In genomic region chr9:122294242-122294881, GRCm38 (mm10) we compare ENCODE assay signal across 8 mouse cellular contexts. TPM values are rescaled to one million over a fixed set of nuclear protein-coding genes. Genes with fewer than 3 reads are reported as not detected.
A peak's percentile ranks its signal among the peaks of the same experiment; 100 is the strongest.
DNase-seq lines count a peak whose midpoint lies in the region; ATAC-seq and TF ChIP-seq lines count a peak whose summit lies in the region.

Gene Ano10 (minus strand): TSS chr9:122294423.

- H3K4me3 ChIP-seq in embryonic facial prominence, embryonic 14.5 days (ENCODE audit: low read depth, low read length), result peak within 1 kb of the TSS; percentile 80
- peak within 1 kb of the TSS; percentile 88 for H3K4me3 ChIP-seq in heart, adult 2 months
- H3K4me3 ChIP-seq in limb, embryonic 13.5 days, result peak within 1 kb of the TSS; percentile 70
- peak within 1 kb of the TSS; percentile 88 for H3K4me3 ChIP-seq in midbrain, embryonic 16.5 days (ENCODE audit: low read depth, low read length)

- H3K9ac ChIP-seq in embryonic facial prominence, embryonic 14.5 days (ENCODE audit: low read depth, low read length), result peak within 1 kb of the TSS; percentile 81
- H3K9ac ChIP-seq in heart, adult 2 months (ENCODE audit: low read depth, low read length), result peak within 1 kb of the TSS; percentile 80
- peak within 1 kb of the TSS; percentile 77 for H3K9ac ChIP-seq in limb, embryonic 13.5 days
- H3K9ac ChIP-seq in midbrain, embryonic 16.5 days (ENCODE audit: low read depth, low read length), result peak within 1 kb of the TSS; percentile 84

- under 1% methylated on average over 42 of the region's 51 CpGs for WGBS in embryonic facial prominence, embryonic 14.5 days
- 2% methylated on average over 50 of the region's 51 CpGs for WGBS in heart, adult 2 months
- WGBS in limb, embryonic 13.5 days, result 1% methylated on average over 50 of the region's 51 CpGs
- 1% methylated on average over 51 of the region's 51 CpGs for WGBS in midbrain, embryonic 16.5 days

- DNase-seq in 3134 (ENCODE audit: extremely low read depth, insufficient read length, low spot score), result peak; percentile 100
- DNase-seq in adrenal gland, postnatal 4 days (ENCODE audit: low spot score in 2 of 2), result peak; percentile 94 to 95
- peak; percentile 99 for DNase-seq in embryonic facial prominence, embryonic 14.5 days (ENCODE audit: low spot score)
- DNase-seq in heart, adult 2 months, result peak; percentile 95 to 97
- peak; percentile 98 to 99 for DNase-seq in kidney, adult 8-10 months
- DNase-seq in spleen, postnatal 10 days (ENCODE audit: low spot score in 2 of 2), result peak; percentile 75 to 96

- H3K4me1 ChIP-seq in embryonic facial prominence, embryonic 14.5 days (ENCODE audit: control insufficient read depth, insufficient read depth, low read length), result peaks cover 10% of the 10 kb centered on the region
- peaks cover 4% of the 10 kb centered on the region; the same call in 1 of the 2 replicates for H3K4me1 ChIP-seq in heart, adult 2 months (ENCODE audit: control insufficient read depth, insufficient read depth, low read length)
- peaks cover 9% of the 10 kb centered on the region for H3K4me1 ChIP-seq in limb, embryonic 13.5 days
- peaks cover 11% of the 10 kb centered on the region for H3K4me1 ChIP-seq in midbrain, embryonic 16.5 days (ENCODE audit: control insufficient read depth, insufficient read depth, low read length)

- TF ChIP-seq EP300 in heart, adult 2 months (IDR thresholded peaks at IDR 0.05; ENCODE audit: insufficient read depth, low read depth, low read length), result 0 out of 2 replicates have a peak, but pooled peaks have one; percentile 13

- H3K27me3 ChIP-seq in embryonic facial prominence, embryonic 14.5 days (replicated peaks; ENCODE audit: control insufficient read depth, insufficient read depth, low read length), result no peaks in the 10 kb centered on the region
- H3K27me3 ChIP-seq in heart, adult 2 months (ENCODE audit: control insufficient read depth, insufficient read depth, low read length), result no peaks in the 10 kb centered on the region
- H3K27me3 ChIP-seq in limb, embryonic 13.5 days, result no peaks in the 10 kb centered on the region
- H3K27me3 ChIP-seq in midbrain, embryonic 16.5 days (ENCODE audit: control insufficient read depth, insufficient read depth, low read depth, low read length), result no peaks in the 10 kb centered on the region

- peak within 1 kb of the TSS; percentile 73 for H3K27ac ChIP-seq in embryonic facial prominence, embryonic 14.5 days (replicated peaks; ENCODE audit: low read depth, low read length)
- peak within 1 kb of the TSS; percentile 82 for H3K27ac ChIP-seq in heart, adult 2 months
- peak within 1 kb of the TSS; percentile 63; the same call in 1 of the 2 replicates for H3K27ac ChIP-seq in limb, embryonic 13.5 days
- peak within 1 kb of the TSS; percentile 83 for H3K27ac ChIP-seq in midbrain, embryonic 16.5 days (ENCODE audit: low read length)

- peak within 1 kb of the TSS; percentile 71 for H3K4me2 ChIP-seq in embryonic facial prominence, embryonic 14.5 days (ENCODE audit: low read depth, low read length)
- H3K4me2 ChIP-seq in limb, embryonic 13.5 days (replicated peaks), result peak within 1 kb of the TSS; percentile 73
- H3K4me2 ChIP-seq in midbrain, embryonic 16.5 days (ENCODE audit: low read length), result peak within 1 kb of the TSS; percentile 56

- no peaks in the 10 kb centered on the region for H3K79me2 ChIP-seq in heart, adult 2 months (replicated peaks; ENCODE audit: control insufficient read depth, insufficient read depth, low read length)

- intact Hi-C loops in heart, adult 2 months (cut with DNase I), result loop anchor here (5.0 to 10.0 kb wide), 2 partner anchors 47 to 60 kb away; partner anchors contain the start of gene Abhd5

- TF ChIP-seq POLR2A in heart, adult 2 months (IDR thresholded peaks at IDR 0.05; ENCODE audit: insufficient read depth, low read depth, low read length), result peak; percentile 50

- H3K36me3 ChIP-seq in embryonic facial prominence, embryonic 14.5 days (ENCODE audit: control insufficient read depth, insufficient read depth, low read length), result no peaks in the 10 kb centered on the region
- H3K36me3 ChIP-seq in heart, adult 2 months (ENCODE audit: control insufficient read depth, insufficient read depth, low read length), result no peaks in the 10 kb centered on the region
- no peaks in the 10 kb centered on the region for H3K36me3 ChIP-seq in limb, embryonic 13.5 days
- H3K36me3 ChIP-seq in midbrain, embryonic 16.5 days (ENCODE audit: control insufficient read depth, insufficient read depth, low read length), result no peaks in the 10 kb centered on the region

- no peaks in the 10 kb centered on the region for H3K9me3 ChIP-seq in embryonic facial prominence, embryonic 14.5 days (ENCODE audit: control insufficient read depth, low read length)
- H3K9me3 ChIP-seq in limb, embryonic 13.5 days, result no peaks in the 10 kb centered on the region
- H3K9me3 ChIP-seq in midbrain, embryonic 16.5 days (replicated peaks; ENCODE audit: control insufficient read depth, low read length, poor library complexity, severe bottlenecking), result no peaks in the 10 kb centered on the region

- ATAC-seq in embryonic facial prominence, embryonic 14.5 days (ENCODE audit: low read depth), result peak; percentile 95
- ATAC-seq in limb, embryonic 13.5 days (ENCODE audit: low FRiP score, low read depth), result peak; percentile 95
- peak; percentile 96 for ATAC-seq in midbrain, embryonic 16.5 days

- TF ChIP-seq CTCF in heart, adult 2 months (IDR thresholded peaks at IDR 0.05), result peak; percentile 16; the same call in 1 of the 2 replicates

RNA-seq across cellular contexts. Expression of gene Ano10, which starts in this region (rescaled TPM):
- total RNA-seq in adrenal gland, postnatal 4 days (2021), result 10 to 100 TPM; 60.3 to 65.8 TPM
- polyA plus RNA-seq in embryonic facial prominence, embryonic 14.5 days (2014; fragmentation: Nextera tagmentation; extraction: Ambion mirVana), result 43.3 and 48.6 TPM in 2 replicates
- total RNA-seq in heart, adult 2 months (2021), result 100 to 1,000 TPM; 180 to 214 TPM
- 167 and 286 TPM in 2 replicates for polyA plus RNA-seq in heart, adult 2 months (2012; rRNA removed)
- 37.1 and 38.0 TPM in 2 replicates for polyA plus RNA-seq in limb, embryonic 13.5 days (2015; fragmentation: Nextera tagmentation; extraction: Ambion mirVana)
- polyA plus RNA-seq in midbrain, embryonic 16.5 days (2015; fragmentation: Nextera tagmentation; extraction: Ambion mirVana), result 35.3 and 38.5 TPM in 2 replicates

Comparison
In these comparisons a context has a peak if more than half of its experiments do, and no peak if none do; other contexts are left out.
1. Peak in every context shown above with its lines: DNase-seq, ATAC-seq, H3K4me3 ChIP-seq and H3K27ac ChIP-seq.